Mouse (Mus musculus) Patski (cell line): ENCODE measurements around the gene Cmss1. TPM values are rescaled to one million over a fixed set of nuclear protein-coding genes. Genes with fewer than 3 reads are reported as not detected.

Experiments
- ATAC-seq: fragments of 100-300 bp; one replicate; pipeline ENCODE4 v1.8.0; 2021
- CTCF ChIA-PET: fragments of 350-600 bp; sonication (Branson Sonifier 250); formaldehyde crosslinking; loops from one replicate; lab custom pipeline; 2022; ENCODE audit warnings: inconsistent platforms; lab: Charles Lee
- POLR2A ChIA-PET: fragments of 350-600 bp; sonication (Branson Sonifier 250); formaldehyde crosslinking; loops from one replicate; lab custom pipeline; 2022; ENCODE audit warnings: antibody characterized with exemption, inconsistent platforms; lab: Charles Lee
- DNase-seq: peaks from one replicate; pipeline ENCODE4 v3.0.0-alpha.2; 2011; ENCODE audit warnings: low read depth, low spot score
- H3K27me3 ChIP-seq: fragments of 371-371 bp; one replicate; pipeline ENCODE4 v1.5.1; 2021
- CTCF ChIP-seq: fragments of 100-300 bp; IDR thresholded peaks from one replicate; pipeline ENCODE4 v1.5.1; 2021
- in situ Hi-C: fragments of 300-500 bp; cut with MboI; formaldehyde crosslinking; loops from 3 replicates; pipeline ENCODE4 v1.11.1; 2018; ENCODE audit warnings: low pct_unique_long_range_greater_than_20kb, mixed read lengths
- polyA plus RNA-seq: library from polyadenylated mRNA; unstranded; gene quantifications from one replicate; pipeline ENCODE4 v1.2.3, GENCODE M21; 2021

The Cmss1 gene
- polyA plus RNA-seq, 1 experiment from 2014 or later: 13.8 TPM

- H3K27me3 ChIP-seq: no peaks in the 10 kb centered on the region
- no peak for TF ChIP-seq CTCF
- ChIA-PET CTCF (no interaction called here), POLR2A (no interaction called here)
- DNase-seq (no peak), ATAC-seq (no peak)
- in situ Hi-C loops: no loop called here
Measured at GRCm38 (mm10) chr16:57349689-57350088, 257.0 kb downstream of the Cmss1 start.

- DNase-seq: no peak
- no peak for ATAC-seq
Measured at GRCm38 (mm10) chr16:57349039-57349438, 257.6 kb downstream of the Cmss1 start.

GRCm38 (mm10) chr16:57346258-57346657, 260.4 kb downstream of the Cmss1 start:
- POLR2A ChIA-PET: no interaction called here
- CTCF ChIA-PET: interaction anchor here (1.3 to 1.6 kb wide), 2 partner anchors 63 to 103 kb away, joined by 3 read pairs; no protein-coding TSS in a partner anchor
- ATAC-seq: no peak
- no peak for DNase-seq
- no peaks in the 10 kb centered on the region for H3K27me3 ChIP-seq
- TF ChIP-seq CTCF: no peak
- in situ Hi-C loops: no loop called here

More at GRCm38 (mm10) chr16:57349039-57349438, 257.6 kb downstream of the Cmss1 start:
- ChIA-PET POLR2A (no interaction called here), CTCF (no interaction called here)
- H3K27me3 ChIP-seq: no peaks in the 10 kb centered on the region
- in situ Hi-C loops: no loop called here
- TF ChIP-seq CTCF: no peak

GRCm38 (mm10) chr16:57340613-57340898, 266.1 kb downstream of the Cmss1 start:
- TF ChIP-seq CTCF: no peak
- ATAC-seq (no peak), DNase-seq (no peak)
- CTCF ChIA-PET: interaction anchor here (1.2 kb wide), 1 partner anchor 9 kb away, joined by 3 read pairs; no protein-coding TSS in a partner anchor
- no peaks in the 10 kb centered on the region for H3K27me3 ChIP-seq
- POLR2A ChIA-PET: no interaction called here
- in situ Hi-C loops: no loop called here

GRCm38 (mm10) chr16:57339765-57340612, 266.7 kb downstream of the Cmss1 start:
- CTCF ChIA-PET: interaction anchor here (1.2 kb wide), 1 partner anchor 9 kb away, joined by 3 read pairs; no protein-coding TSS in a partner anchor
- H3K27me3 ChIP-seq: no peaks in the 10 kb centered on the region
- in situ Hi-C loops: no loop called here
- TF ChIP-seq CTCF: no peak
- POLR2A ChIA-PET: no interaction called here
- no peak for ATAC-seq
- DNase-seq: no peak

- ATAC-seq (no peak), DNase-seq (no peak)
- in situ Hi-C loops: no loop called here
- CTCF ChIA-PET: interaction anchor here (1.3 kb wide), 2 partner anchors 9 to 15 kb away, joined by 3 to 6 read pairs; no protein-coding TSS in a partner anchor
- no peaks in the 10 kb centered on the region for H3K27me3 ChIP-seq
- no peak for TF ChIP-seq CTCF
- POLR2A ChIA-PET: no interaction called here
Measured at GRCm38 (mm10) chr16:57336770-57337423, 269.8 kb downstream of the Cmss1 start.

GRCm38 (mm10) chr16:57332301-57332700, 274.4 kb downstream of the Cmss1 start:
- no peak for TF ChIP-seq CTCF
- ChIA-PET POLR2A (no interaction called here), CTCF (no interaction called here)
- DNase-seq: no peak
- in situ Hi-C loops: loop anchor here (5.0 kb wide), 1 partner anchor 65 kb away; no protein-coding TSS in a partner anchor
- no peaks in the 10 kb centered on the region for H3K27me3 ChIP-seq
- no peak for ATAC-seq

- no peak for ATAC-seq
Measured at GRCm38 (mm10) chr16:57330111-57330510, 276.6 kb downstream of the Cmss1 start.

GRCm38 (mm10) chr16:57329028-57329427, 277.6 kb downstream of the Cmss1 start:
- ATAC-seq (peak; percentile 96), DNase-seq (peak; percentile 86)
- no peak for TF ChIP-seq CTCF
- in situ Hi-C loops: no loop called here
- H3K27me3 ChIP-seq: no peaks in the 10 kb centered on the region
- CTCF ChIA-PET: interaction anchor here (1.0 to 1.9 kb wide), 2 partner anchors 11 to 47 kb away, joined by 3 to 5 read pairs; no protein-coding TSS in a partner anchor
- POLR2A ChIA-PET: no interaction called here

More at GRCm38 (mm10) chr16:57330111-57330510, 276.6 kb downstream of the Cmss1 start:
- no peak for TF ChIP-seq CTCF
- in situ Hi-C loops: loop anchor here (5.0 kb wide), 1 partner anchor 67 kb away; no protein-coding TSS in a partner anchor
- H3K27me3 ChIP-seq: no peaks in the 10 kb centered on the region
- ChIA-PET POLR2A (no interaction called here), CTCF (interaction anchor here (1.9 kb wide), 1 partner anchor 12 kb away, joined by 5 read pairs; no protein-coding TSS in a partner anchor)
- DNase-seq: no peak

- in situ Hi-C loops: no loop called here
- ChIA-PET CTCF (interaction anchor here (1.5 kb wide), 1 partner anchor 9 kb away, joined by 6 read pairs; no protein-coding TSS in a partner anchor), POLR2A (no interaction called here)
- DNase-seq (no peak), ATAC-seq (no peak)
- H3K27me3 ChIP-seq: no peaks in the 10 kb centered on the region
- TF ChIP-seq CTCF: no peak
Measured at GRCm38 (mm10) chr16:57326996-57327395, 279.7 kb downstream of the Cmss1 start.
